Mouse (Mus musculus) adrenal gland, adult 8-10 months (tissue): ENCODE measurements around the gene Phc2. TPM values are rescaled to one million over a fixed set of nuclear protein-coding genes. Genes with fewer than 3 reads are reported as not detected.

ENCODE experiments used
- DNase-seq: peaks from one replicate; pipeline ENCODE4 v3.0.0; 2022
- total RNA-seq, 4 experiments: library from RNA; stranded (reverse); gene quantifications; 2 replicates each; pipeline ENCODE4 v1.2.4; 2022

Gene Phc2
- total RNA-seq, 4 experiments from 2014 or later = 73.1 to 83.0 (median 79.9) TPM

GRCm38 (mm10) chr4:128720110-128720509, 65.6 kb downstream of the Phc2 start:
- peak; percentile 65 for DNase-seq

- DNase-seq = no peak
These were observed 66.7 kb downstream of the Phc2 start for GRCm38 (mm10) chr4:128721061-128721648.

GRCm38 (mm10) chr4:128721761-128722160, 67.3 kb downstream of the Phc2 start:
- no peak for DNase-seq

GRCm38 (mm10) chr4:128722932-128723331, 68.4 kb downstream of the Phc2 start:
- no peak for DNase-seq

- no peak for DNase-seq
These were observed 68.9 kb downstream of the Phc2 start for GRCm38 (mm10) chr4:128723431-128723830.

- DNase-seq = no peak
These were observed 69.6 kb downstream of the Phc2 start for GRCm38 (mm10) chr4:128724059-128724458.

GRCm38 (mm10) chr4:128727019-128727720, 72.7 kb downstream of the Phc2 start:
- peak; percentile 69 for DNase-seq

- DNase-seq = peak; percentile 60
These were observed 73.4 kb downstream of the Phc2 start for GRCm38 (mm10) chr4:128727721-128728430.

GRCm38 (mm10) chr4:128728431-128728851, 73.9 kb downstream of the Phc2 start:
- no peak for DNase-seq

- no peak for DNase-seq
These were observed 74.7 kb downstream of the Phc2 start for GRCm38 (mm10) chr4:128729033-128729708.

- DNase-seq = no peak
These were observed 75.2 kb downstream of the Phc2 start for GRCm38 (mm10) chr4:128729709-128730037.

GRCm38 (mm10) chr4:128730271-128730670, 75.8 kb downstream of the Phc2 start:
- no peak for DNase-seq

- DNase-seq = no peak
These were observed 78.3 kb downstream of the Phc2 start for GRCm38 (mm10) chr4:128732794-128733193.

- no peak for DNase-seq
These were observed 79.0 kb downstream of the Phc2 start for GRCm38 (mm10) chr4:128733496-128733895.

- DNase-seq = peak; percentile 61
These were observed 79.7 kb downstream of the Phc2 start for GRCm38 (mm10) chr4:128734217-128734616.

- no peak for DNase-seq
These were observed 80.5 kb downstream of the Phc2 start for GRCm38 (mm10) chr4:128734721-128735671.

GRCm38 (mm10) chr4:128737137-128737589, 82.7 kb downstream of the Phc2 start:
- no peak for DNase-seq

- DNase-seq = no peak
These were observed 83.5 kb downstream of the Phc2 start for GRCm38 (mm10) chr4:128737825-128738610.

GRCm38 (mm10) chr4:128740878-128741277, 86.4 kb downstream of the Phc2 start:
- DNase-seq = no peak

GRCm38 (mm10) chr4:128741906-128742305, 87.4 kb downstream of the Phc2 start:
- no peak for DNase-seq

GRCm38 (mm10) chr4:128742379-128742970, 88.0 kb downstream of the Phc2 start:
- DNase-seq = no peak
